Mouse (Mus musculus): ENCODE measurements at regions not wholly inside any gene's neighbourhood (a gene's known extent, or its start where the extent isn't known, plus 50 kb on each side); places are given as distances from the start of the nearest gene placed in this dataset.
"Not testable (repeated sequence)": the region's sequence is repeated elsewhere in the genome, so short reads cannot be mapped to it uniquely, and the experiment has no call there.

GRCm38 (mm10) chr12:65428214-65428981, 203.1 kb downstream of the Wdr20rt start:
- Histone ChIP-seq H3K4me3 (peak overlapping the region; percentile 24), H3K9me3 (no peaks in the 10 kb centered on the region), H3K27ac (peak overlapping the region; percentile 40; the same call in 1 of the 2 replicates), H3K36me3 (no peaks in the 10 kb centered on the region), H3K27me3 (ENCODE audit: insufficient read depth, poor library complexity, severe bottlenecking) (no peaks in the 10 kb centered on the region), H3K4me1 (replicated peaks) (peaks cover 11% of the 10 kb centered on the region)
- DNase-seq (ENCODE audit: low spot score): peak; percentile 56
- WGBS: 39% methylated on average over 23 of the region's 23 CpGs

- no peaks in the 10 kb centered on the region for H3K36me3 ChIP-seq
- H3K27ac ChIP-seq: no peak overlapping the region
- H3K4me1 ChIP-seq (replicated peaks): no peaks in the 10 kb centered on the region
- H3K4me3 ChIP-seq: no peak overlapping the region
- no peak for DNase-seq (ENCODE audit: low spot score)
- no peaks in the 10 kb centered on the region for H3K27me3 ChIP-seq (ENCODE audit: insufficient read depth, poor library complexity, severe bottlenecking)
- WGBS: 88% methylated on average over 4 of the region's 4 CpGs
- no peaks in the 10 kb centered on the region for H3K9me3 ChIP-seq
These were observed 225.5 kb downstream of the Wdr20rt start for GRCm38 (mm10) chr12:65450845-65451244.

- Histone ChIP-seq H3K36me3 (no peaks in the 10 kb centered on the region), H3K27me3 (ENCODE audit: insufficient read depth, poor library complexity, severe bottlenecking) (no peaks in the 10 kb centered on the region), H3K27ac (no peak overlapping the region), H3K9me3 (no peaks in the 10 kb centered on the region), H3K4me1 (replicated peaks) (no peaks in the 10 kb centered on the region), H3K4me3 (no peak overlapping the region)
- 88% methylated on average over 3 of the region's 3 CpGs for WGBS
- DNase-seq (ENCODE audit: low spot score): no peak
These were observed 230.4 kb downstream of the Wdr20rt start for GRCm38 (mm10) chr12:65455683-65456082.

GRCm38 (mm10) chr12:65456956-65457355, 231.6 kb downstream of the Wdr20rt start:
- Histone ChIP-seq H3K4me3 (no peak overlapping the region), H3K9me3 (no peaks in the 10 kb centered on the region), H3K27me3 (ENCODE audit: insufficient read depth, poor library complexity, severe bottlenecking) (no peaks in the 10 kb centered on the region), H3K4me1 (replicated peaks) (no peaks in the 10 kb centered on the region), H3K36me3 (no peaks in the 10 kb centered on the region), H3K27ac (no peak overlapping the region)
- DNase-seq (ENCODE audit: low spot score): no peak
- 87% methylated on average over 3 of the region's 3 CpGs for WGBS

- 73% methylated on average over 2 of the region's 2 CpGs for WGBS
- no peak for DNase-seq (ENCODE audit: low spot score)
- Histone ChIP-seq H3K27me3 (ENCODE audit: insufficient read depth, poor library complexity, severe bottlenecking) (no peaks in the 10 kb centered on the region), H3K27ac (no peak overlapping the region), H3K4me1 (replicated peaks) (no peaks in the 10 kb centered on the region), H3K4me3 (no peak overlapping the region), H3K36me3 (no peaks in the 10 kb centered on the region), H3K9me3 (no peaks in the 10 kb centered on the region)
These were observed 238.9 kb downstream of the Wdr20rt start for GRCm38 (mm10) chr12:65464246-65464645.

- not testable (repeated sequence) for H3K27me3 ChIP-seq (ENCODE audit: insufficient read depth, poor library complexity, severe bottlenecking); H3K9me3 ChIP-seq; H3K27ac ChIP-seq; H3K4me3 ChIP-seq; DNase-seq (ENCODE audit: low spot score); H3K4me1 ChIP-seq (replicated peaks); H3K36me3 ChIP-seq
- 54% methylated on average over 9 of the region's 9 CpGs for WGBS
These were observed 253.4 kb downstream of the Wdr20rt start for GRCm38 (mm10) chr12:65478674-65479073.

- no peak for DNase-seq (ENCODE audit: low spot score)
- H3K36me3 ChIP-seq: no peaks in the 10 kb centered on the region
- H3K27ac ChIP-seq: no peak overlapping the region
- H3K4me1 ChIP-seq (replicated peaks): no peaks in the 10 kb centered on the region
- H3K9me3 ChIP-seq: no peaks in the 10 kb centered on the region
- 85% methylated on average over 4 of the region's 4 CpGs for WGBS
- no peaks in the 10 kb centered on the region for H3K27me3 ChIP-seq (ENCODE audit: insufficient read depth, poor library complexity, severe bottlenecking)
- no peak overlapping the region for H3K4me3 ChIP-seq
These were observed 255.5 kb downstream of the Wdr20rt start for GRCm38 (mm10) chr12:65480829-65481228.

GRCm38 (mm10) chr12:65491092-65491491, 265.8 kb downstream of the Wdr20rt start:
- no peak overlapping the region for H3K4me3 ChIP-seq
- H3K36me3 ChIP-seq: no peaks in the 10 kb centered on the region
- no peaks in the 10 kb centered on the region for H3K4me1 ChIP-seq (replicated peaks)
- no peak for DNase-seq (ENCODE audit: low spot score)
- H3K9me3 ChIP-seq: peaks cover 11% of the 10 kb centered on the region; the same call in 1 of the 2 replicates
- no peaks in the 10 kb centered on the region for H3K27me3 ChIP-seq (ENCODE audit: insufficient read depth, poor library complexity, severe bottlenecking)
- H3K27ac ChIP-seq: no peak overlapping the region
- 84% methylated on average over 2 of the region's 2 CpGs for WGBS

GRCm38 (mm10) chr12:65494388-65495030, 269.2 kb downstream of the Wdr20rt start:
- peaks cover 11% of the 10 kb centered on the region; the same call in 1 of the 2 replicates for H3K9me3 ChIP-seq
- 90% methylated on average over 5 of the region's 5 CpGs for WGBS
- no peaks in the 10 kb centered on the region for H3K36me3 ChIP-seq

GRCm38 (mm10) chr12:65496613-65497012, 271.3 kb downstream of the Wdr20rt start:
- H3K27ac ChIP-seq: no peak overlapping the region
- H3K4me3 ChIP-seq: no peak overlapping the region
- no peaks in the 10 kb centered on the region for H3K27me3 ChIP-seq (ENCODE audit: insufficient read depth, poor library complexity, severe bottlenecking)
- no peak for DNase-seq (ENCODE audit: low spot score)
- H3K36me3 ChIP-seq: no peaks in the 10 kb centered on the region
- H3K9me3 ChIP-seq: peaks cover 11% of the 10 kb centered on the region; the same call in 1 of the 2 replicates
- H3K4me1 ChIP-seq (replicated peaks): no peaks in the 10 kb centered on the region
- 86% methylated on average over 6 of the region's 6 CpGs for WGBS

More at GRCm38 (mm10) chr12:65494388-65495030, 269.2 kb downstream of the Wdr20rt start:
- DNase-seq (ENCODE audit: low spot score): no peak
- H3K4me1 ChIP-seq (replicated peaks): no peaks in the 10 kb centered on the region
- no peaks in the 10 kb centered on the region for H3K27me3 ChIP-seq (ENCODE audit: insufficient read depth, poor library complexity, severe bottlenecking)
- no peak overlapping the region for H3K27ac ChIP-seq
- no peak overlapping the region for H3K4me3 ChIP-seq

GRCm38 (mm10) chr12:65497602-65498001, 272.3 kb downstream of the Wdr20rt start:
- no peak for DNase-seq (ENCODE audit: low spot score)
- H3K27me3 ChIP-seq (ENCODE audit: insufficient read depth, poor library complexity, severe bottlenecking): no peaks in the 10 kb centered on the region
- no peak overlapping the region for H3K4me3 ChIP-seq
- H3K4me1 ChIP-seq (replicated peaks): no peaks in the 10 kb centered on the region
- peaks cover 11% of the 10 kb centered on the region; the same call in 1 of the 2 replicates for H3K9me3 ChIP-seq
- no peaks in the 10 kb centered on the region for H3K36me3 ChIP-seq
- 88% methylated on average over 6 of the region's 6 CpGs for WGBS
- no peak overlapping the region for H3K27ac ChIP-seq

- 68% methylated on average over 2 of the region's 2 CpGs for WGBS
- Histone ChIP-seq H3K27ac (no peak overlapping the region), H3K27me3 (ENCODE audit: insufficient read depth, poor library complexity, severe bottlenecking) (no peaks in the 10 kb centered on the region), H3K36me3 (no peaks in the 10 kb centered on the region), H3K9me3 (no peaks in the 10 kb centered on the region), H3K4me1 (replicated peaks) (no peaks in the 10 kb centered on the region), H3K4me3 (no peak overlapping the region)
- DNase-seq (ENCODE audit: low spot score): no peak
These were observed 276.1 kb downstream of the Wdr20rt start for GRCm38 (mm10) chr12:65501459-65501858.

GRCm38 (mm10) chr12:65502045-65502444, 276.7 kb downstream of the Wdr20rt start:
- no peak for DNase-seq (ENCODE audit: low spot score)
- 46% methylated on average over 1 of the region's 1 CpGs for WGBS
- H3K9me3 ChIP-seq: no peaks in the 10 kb centered on the region
- no peaks in the 10 kb centered on the region for H3K27me3 ChIP-seq (ENCODE audit: insufficient read depth, poor library complexity, severe bottlenecking)
- no peak overlapping the region for H3K4me3 ChIP-seq
- H3K27ac ChIP-seq: no peak overlapping the region
- no peaks in the 10 kb centered on the region for H3K36me3 ChIP-seq
- no peaks in the 10 kb centered on the region for H3K4me1 ChIP-seq (replicated peaks)

All from hindbrain, embryonic 10.5 days (tissue).